Mouse (Mus musculus) lung, embryonic 15.5 days (tissue): Measurements from ENCODE around the gene Gpr149. TPM values are rescaled to one million over a fixed set of nuclear protein-coding genes. Genes with fewer than 3 reads are reported as not detected.

Experiments used
- ATAC-seq: fragments of 200-750 bp; cut with Nextera tagmentation; 2 replicates; pipeline ENCODE4 v1.8.0; 2017; ENCODE audit warnings: moderate number of reproducible peaks, borderline replicate concordance; ENCODE audit not compliant: low FRiP score, low TSS enrichment; ENCODE audit errors: extremely low read depth
- H3K27ac ChIP-seq: fragments of 300-500 bp; sonication (generic); 2 replicates; pipeline ENCODE4 v1.5.1; 2015; ENCODE audit warnings: moderate library complexity, mild to moderate bottlenecking, inconsistent platforms
- H3K27me3 ChIP-seq: fragments of 300-500 bp; sonication (generic); 2 replicates; pipeline ENCODE4 v1.6.1; 2015; ENCODE audit warnings: inconsistent platforms
- H3K36me3 ChIP-seq: fragments of 300-500 bp; sonication (generic); 2 replicates; pipeline ENCODE4 v1.6.1; 2015; ENCODE audit warnings: inconsistent platforms
- H3K4me1 ChIP-seq: fragments of 300-500 bp; sonication (generic); 2 replicates; pipeline ENCODE4 v1.6.1; 2015; ENCODE audit warnings: inconsistent platforms
- H3K4me2 ChIP-seq: fragments of 300-500 bp; sonication (generic); 2 replicates; pipeline ENCODE4 v1.6.1; 2015; ENCODE audit warnings: inconsistent platforms, mild to moderate bottlenecking, moderate library complexity
- H3K4me3 ChIP-seq: fragments of 300-500 bp; sonication (generic); 2 replicates; pipeline ENCODE4 v1.5.1; 2015; ENCODE audit warnings: mild to moderate bottlenecking, inconsistent platforms
- H3K9ac ChIP-seq: fragments of 300-500 bp; sonication (generic); 2 replicates; pipeline ENCODE4 v1.6.1; 2015; ENCODE audit warnings: inconsistent platforms
- H3K9me3 ChIP-seq: fragments of 300-500 bp; sonication (generic); 2 replicates; pipeline ENCODE4 v1.6.1; 2016; ENCODE audit warnings: inconsistent platforms
- WGBS: fragments of 180-500 bp; shearing (Covaris S2); methylation state at CpG from one replicate; pipeline ENCODE4 v1.1.7; 2015; 5-methylcytosine and 5-hydroxymethylcytosine counted together
- polyA plus RNA-seq: library from polyadenylated mRNA; unstranded; fragments of >200 nt; fragmentation: Nextera tagmentation; extraction: Ambion mirVana; gene quantifications from 2 replicates; pipeline ENCODE4 v1.2.1, GENCODE M21; 2015

The Gpr149 gene
- polyA plus RNA-seq, 1 experiment from 2014 or later, result not detected

- H3K9ac ChIP-seq, result peak within 1 kb of the TSS; percentile 86
- H3K4me1 ChIP-seq, result peaks cover 13% of the 10 kb centered on the region
- H3K4me3 ChIP-seq, result peak within 1 kb of the TSS; percentile 92
- under 1% methylated on average over 63 of the region's 66 CpGs for WGBS
- H3K27ac ChIP-seq, result peak within 1 kb of the TSS; percentile 89
- no peaks in the 10 kb centered on the region for H3K9me3 ChIP-seq
- H3K4me2 ChIP-seq, result peak within 1 kb of the TSS; percentile 63
- H3K27me3 ChIP-seq, result no peaks in the 10 kb centered on the region
- peak; percentile 98 for ATAC-seq
- no peaks in the 10 kb centered on the region for H3K36me3 ChIP-seq
Measured at GRCm38 (mm10) chr3:62506488-62507205, 98.3 kb downstream of the Gpr149 start, which contains the start of gene Dhx36. Gene Dhx36, minus strand, starts transcription at chr3:62507004.

GRCm38 (mm10) chr3:62505166-62505900 lies 99.6 kb downstream of the Gpr149 start:
- peaks cover 13% of the 10 kb centered on the region for H3K4me1 ChIP-seq
- WGBS, result 46% methylated on average over 5 of the region's 5 CpGs
- no peak for ATAC-seq
- peak overlapping the region; percentile 92 for H3K4me3 ChIP-seq
- peak overlapping the region; percentile 63 for H3K4me2 ChIP-seq
- no peak overlapping the region for H3K27ac ChIP-seq
- peaks cover 10% of the 10 kb centered on the region for H3K36me3 ChIP-seq
- H3K27me3 ChIP-seq, result no peaks in the 10 kb centered on the region
- H3K9me3 ChIP-seq, result no peaks in the 10 kb centered on the region
- H3K9ac ChIP-seq, result no peak overlapping the region; the same call in 1 of the 2 replicates

GRCm38 (mm10) chr3:62499327-62499726 lies 105.6 kb downstream of the Gpr149 start:
- WGBS, result 61% methylated on average over 4 of the region's 4 CpGs
- Histone ChIP-seq H3K27ac (no peak overlapping the region), H3K36me3 (peaks cover 44% of the 10 kb centered on the region), H3K27me3 (no peaks in the 10 kb centered on the region), H3K4me3 (no peak overlapping the region), H3K9ac (no peak overlapping the region), H3K9me3 (no peaks in the 10 kb centered on the region), H3K4me2 (no peak overlapping the region), H3K4me1 (no peaks in the 10 kb centered on the region)
- ATAC-seq, result no peak

- Histone ChIP-seq H3K27me3 (no peaks in the 10 kb centered on the region), H3K9ac (no peak overlapping the region), H3K27ac (no peak overlapping the region), H3K9me3 (no peaks in the 10 kb centered on the region), H3K4me1 (no peaks in the 10 kb centered on the region), H3K4me3 (no peak overlapping the region), H3K4me2 (no peak overlapping the region), H3K36me3 (peaks cover 56% of the 10 kb centered on the region)
- 82% methylated on average over 6 of the region's 6 CpGs for WGBS
- ATAC-seq, result no peak
Measured at GRCm38 (mm10) chr3:62492568-62492967, 112.4 kb downstream of the Gpr149 start.

- no peak for ATAC-seq
- Histone ChIP-seq H3K4me2 (no peak overlapping the region), H3K36me3 (peaks cover 41% of the 10 kb centered on the region)
Measured at GRCm38 (mm10) chr3:62484340-62484739, 120.6 kb downstream of the Gpr149 start.

More at GRCm38 (mm10) chr3:62484340-62484739, 120.6 kb downstream of the Gpr149 start:
- no peaks in the 10 kb centered on the region for H3K9me3 ChIP-seq
- no peaks in the 10 kb centered on the region for H3K4me1 ChIP-seq
- H3K4me3 ChIP-seq, result no peak overlapping the region
- H3K9ac ChIP-seq, result no peak overlapping the region
- H3K27ac ChIP-seq, result no peak overlapping the region
- WGBS, result 90% methylated on average over 2 of the region's 2 CpGs
- no peaks in the 10 kb centered on the region for H3K27me3 ChIP-seq

Other genes starting within 250 kb of the Gpr149 start
- gene Dhx36, start 98.1 kb downstream of the Gpr149 start, polyA plus RNA-seq, result 27.2 and 27.3 TPM in 2 replicates